Mouse (Mus musculus) ES-Bruce4 (cell line): Measurements from ENCODE around the gene Pla2g2f.

Experiments
- CTCF ChIP-seq: IDR thresholded peaks from one replicate; pipeline ENCODE4 v1.8.1; 2011; ENCODE audit warnings: low read depth, low read length
- POLR2A ChIP-seq: IDR thresholded peaks from one replicate; pipeline ENCODE4 v1.8.1; 2011; ENCODE audit warnings: low read length; ENCODE audit not compliant: insufficient read depth

GRCm38 (mm10) chr4:138775435-138775834, 18.0 kb upstream of the Pla2g2f start, which contains the start of gene Pla2g2d:
- TF ChIP-seq CTCF (no peak), POLR2A (no peak)
